Mouse (Mus musculus): ENCODE data around the gene Cds2.
"Not testable (repeated sequence)": the region's sequence is repeated elsewhere in the genome, so short reads cannot be mapped to it uniquely, and the experiment has no call there.

Cds2 gene

GRCm38 (mm10) chr2:132262879-132263398 is at the start of gene Cds2:
TSS of gene Cds2 (plus strand) at chr2:132263148.
- peak; percentile 96 for DNase-seq (ENCODE audit: low spot score)

- no peak for DNase-seq (ENCODE audit: low spot score)
Measured at GRCm38 (mm10) chr2:132221611-132222073, 41.3 kb upstream of the Cds2 start.

DNA sequence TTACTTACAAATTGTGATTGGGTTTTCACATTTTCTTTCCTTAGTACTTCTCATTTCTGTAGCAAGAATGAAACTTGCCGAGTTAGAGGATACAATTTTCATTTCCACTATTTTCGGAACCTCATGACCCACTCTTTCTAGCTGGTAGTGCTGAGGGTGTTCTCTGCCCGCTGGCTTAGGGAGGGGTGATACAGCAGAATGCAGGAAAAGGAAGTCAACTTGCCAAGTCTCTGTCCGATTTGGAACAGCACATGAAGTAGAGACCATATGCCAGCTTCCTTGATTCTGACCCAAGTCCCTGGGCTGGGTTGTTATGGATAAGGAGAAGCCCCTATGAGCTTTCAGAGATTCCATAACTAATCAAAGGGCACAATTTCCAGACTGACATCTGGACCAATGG is 38.6 kb upstream of the Cds2 start:
- no peak for DNase-seq (ENCODE audit: low spot score)

DNA sequence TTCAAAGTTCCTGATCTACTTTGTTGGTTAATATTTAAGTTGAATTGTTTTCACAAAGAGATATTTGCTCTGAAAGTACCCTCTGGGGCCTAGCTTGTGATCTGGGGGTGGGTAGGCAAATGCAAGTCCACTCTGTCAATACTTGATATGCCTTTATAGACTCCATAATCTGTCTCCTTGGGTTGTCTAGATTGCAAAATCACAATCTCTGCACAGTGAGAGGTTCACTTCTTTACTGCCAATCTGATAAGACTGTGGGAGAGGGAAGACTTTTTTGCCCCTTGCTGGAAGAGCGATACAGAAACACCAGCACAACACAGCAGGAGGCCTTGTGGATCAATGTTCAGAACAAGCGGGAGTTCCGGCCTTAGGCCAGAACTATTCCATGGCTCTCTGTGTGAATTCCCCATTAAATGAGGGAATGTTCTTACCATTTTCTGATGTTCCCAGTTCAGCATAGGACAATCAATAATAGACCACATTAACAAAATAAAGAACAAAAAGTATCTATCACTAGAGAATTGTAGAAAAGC is 30.5 kb upstream of the Cds2 start:
- DNase-seq (ENCODE audit: low spot score): no peak

- DNase-seq (ENCODE audit: low spot score): no peak
Measured at GRCm38 (mm10) chr2:132233985-132234765, 28.8 kb upstream of the Cds2 start.

- no peak for DNase-seq (ENCODE audit: low spot score)
Measured at GRCm38 (mm10) chr2:132235291-132235690, 27.7 kb upstream of the Cds2 start.

DNA sequence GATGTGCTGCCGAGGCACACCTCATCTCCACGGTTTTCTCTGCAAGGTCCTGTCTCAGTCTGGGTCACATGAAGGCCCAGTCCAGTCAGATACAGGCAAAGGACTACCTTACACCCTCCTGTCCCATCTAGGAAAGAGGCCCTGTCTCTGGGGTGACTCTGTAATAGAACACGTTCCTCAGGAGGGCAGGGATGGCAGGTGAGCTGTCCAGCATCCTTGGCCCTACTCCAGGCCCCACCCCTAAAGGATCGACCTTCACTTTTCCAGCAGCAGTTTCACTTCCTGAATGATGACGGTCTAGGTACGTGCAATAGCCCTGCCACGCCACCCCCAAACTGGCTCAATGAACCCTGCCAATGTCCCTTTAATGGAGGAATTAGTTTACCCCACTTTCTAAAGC is 27.0 kb upstream of the Cds2 start:
- DNase-seq (ENCODE audit: low spot score): no peak

DNA sequence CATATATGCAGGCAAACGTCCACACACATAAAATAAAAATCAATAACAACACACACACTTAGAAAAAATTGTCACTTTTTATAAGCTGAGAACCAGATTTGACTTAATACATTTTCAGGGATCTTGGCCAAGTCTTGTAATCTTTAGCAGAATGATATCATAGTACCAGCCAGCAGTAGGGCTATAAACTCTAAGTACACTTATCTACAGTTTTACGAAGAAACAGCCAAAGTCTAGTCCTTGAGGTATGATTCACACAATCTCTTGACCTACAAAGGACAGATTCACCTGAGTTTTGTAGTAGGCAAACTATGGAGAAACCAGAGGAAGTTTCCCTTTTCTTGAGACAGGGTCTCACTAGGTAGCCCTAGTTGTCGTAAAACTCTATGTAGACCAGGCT is 23.5 kb upstream of the Cds2 start:
- DNase-seq (ENCODE audit: low spot score): not testable (repeated sequence)

GRCm38 (mm10) chr2:132240457-132240856 is 22.5 kb upstream of the Cds2 start:
- not testable (repeated sequence) for DNase-seq (ENCODE audit: low spot score)

DNA sequence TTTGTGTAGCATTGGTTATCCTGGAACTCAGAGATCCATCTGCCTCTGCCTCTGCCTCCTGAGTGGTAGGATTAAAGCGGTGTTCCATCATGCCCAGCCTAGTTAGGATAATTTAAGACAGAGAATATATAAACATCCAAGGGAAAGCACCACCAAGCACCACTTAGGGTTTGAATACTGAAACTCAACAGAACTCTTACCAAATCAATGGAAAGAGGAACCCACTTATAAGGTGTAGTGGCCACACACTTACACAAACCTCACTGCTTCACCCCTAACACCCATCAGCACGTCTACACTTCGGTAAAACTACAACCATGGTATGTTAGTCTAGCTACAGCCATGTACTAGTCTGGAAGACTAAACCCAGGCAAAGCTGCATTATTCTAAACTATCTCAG is 19.6 kb upstream of the Cds2 start:
- DNase-seq (ENCODE audit: low spot score): no peak

DNA sequence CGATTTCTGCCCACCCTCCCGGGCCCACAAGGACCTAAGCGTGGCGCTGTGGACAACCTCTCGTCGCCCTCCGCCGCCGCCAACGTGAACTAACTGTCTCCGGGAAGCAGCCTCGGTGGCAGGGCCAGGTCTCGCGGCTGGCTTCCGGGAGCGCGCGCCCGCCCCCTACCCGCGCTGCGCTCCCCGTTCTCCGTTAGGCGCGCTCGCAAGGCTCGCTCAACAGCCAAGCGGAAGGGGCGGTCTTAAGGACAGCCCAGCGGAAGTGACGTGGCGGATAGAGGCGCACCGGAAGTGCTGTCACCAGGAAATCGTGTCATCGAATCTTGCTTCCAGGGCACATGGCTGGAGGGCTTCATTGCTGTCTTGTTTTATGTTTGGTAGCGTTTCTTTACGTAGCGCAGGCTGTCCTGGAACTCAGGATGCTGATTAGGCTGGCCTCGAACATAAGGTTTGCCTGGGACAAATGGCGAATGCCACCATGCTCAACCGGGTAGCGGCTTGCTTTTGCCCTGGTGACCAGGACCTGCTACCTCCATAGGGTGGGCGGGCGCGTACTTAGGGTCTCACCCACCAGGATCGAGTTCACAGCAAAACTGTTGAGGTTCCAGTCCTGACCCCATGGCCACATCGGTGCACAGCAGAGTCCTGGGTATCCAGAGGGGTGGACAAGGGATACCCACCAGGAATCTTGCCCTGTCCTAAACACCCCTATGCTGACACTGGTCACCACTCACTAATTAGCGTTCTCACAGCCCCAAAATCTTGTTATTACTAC is 15.2 kb upstream of the Cds2 start, which contains the start of gene Tmem230:
Tmem230 (minus strand) TSS at position 269 of the 775 bp plus-strand sequence.
- DNase-seq (ENCODE audit: low spot score): peak; percentile 77

- DNase-seq (ENCODE audit: low spot score): no peak
Measured at GRCm38 (mm10) chr2:132251911-132252310, 11.0 kb upstream of the Cds2 start.

DNA sequence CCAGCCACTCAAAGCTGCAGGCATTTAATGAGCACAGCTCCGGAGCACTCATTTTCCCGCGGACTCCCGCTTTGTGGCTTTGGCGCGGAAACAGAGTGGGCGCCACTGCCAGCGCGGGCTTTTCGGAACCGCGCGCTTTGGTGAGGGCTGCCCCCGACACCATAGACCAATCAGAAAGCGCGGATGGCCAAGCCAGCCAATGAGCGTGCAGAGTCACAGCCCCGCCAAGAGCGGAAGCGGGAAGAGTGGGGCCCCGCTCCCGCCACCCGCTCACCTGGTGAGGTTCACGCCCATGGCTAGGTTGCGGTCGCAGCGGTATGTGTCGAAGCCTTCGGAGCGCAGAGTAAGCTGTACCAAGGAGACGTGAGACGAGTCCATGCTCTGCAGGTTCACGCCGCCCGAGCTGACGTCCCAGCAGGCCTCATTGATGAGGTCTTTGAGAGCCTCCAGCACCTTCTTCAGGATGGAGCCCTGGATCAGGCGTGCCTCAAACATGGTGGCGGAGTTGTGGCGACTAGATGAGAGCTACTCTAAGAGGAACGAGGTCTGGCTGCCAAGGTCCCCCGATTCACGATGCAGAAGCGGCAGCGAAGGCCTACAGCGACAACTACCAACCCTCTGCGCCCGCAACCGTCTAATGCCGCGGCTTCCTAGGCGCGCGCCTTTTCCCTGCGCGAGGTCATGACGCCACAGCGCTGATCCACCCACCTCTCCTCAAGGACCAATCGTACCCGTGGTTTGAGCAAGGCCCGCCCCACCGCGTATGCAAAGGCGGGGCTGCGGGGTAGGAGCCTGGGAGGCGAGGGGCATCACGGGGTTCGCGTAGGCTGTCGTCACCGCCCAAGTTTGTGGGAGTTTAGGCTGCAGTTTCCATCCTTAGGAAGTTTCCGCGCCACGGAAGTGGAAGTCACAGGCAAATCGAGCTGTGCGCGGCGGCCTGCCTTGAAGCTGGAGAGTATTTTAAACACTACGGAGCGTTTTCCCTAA is 10.1 kb upstream of the Cds2 start, which contains the start of gene Pcna:
Pcna (minus strand) TSS at position 773 of the 987 bp plus-strand sequence.
- DNase-seq (ENCODE audit: low spot score): peak; percentile 92

DNA sequence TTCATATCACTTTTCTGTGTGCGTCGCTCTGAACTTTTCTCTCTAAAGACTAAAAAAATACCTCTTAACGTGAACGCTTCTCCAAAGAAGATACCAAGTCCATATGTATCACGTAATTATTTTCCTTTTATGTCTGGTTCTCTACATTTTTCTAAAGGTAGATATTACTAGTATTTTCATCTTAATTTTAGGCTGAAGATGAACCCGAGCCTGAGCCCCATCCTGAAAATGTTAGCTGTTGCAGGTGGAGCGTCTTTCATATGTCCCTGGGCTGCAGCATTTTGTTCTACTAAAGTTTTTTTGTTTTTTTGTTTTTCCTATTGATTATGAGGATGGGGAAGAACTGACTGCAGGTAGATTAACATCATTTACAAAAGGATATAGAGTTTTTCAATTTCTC is 9.3 kb upstream of the Cds2 start:
- DNase-seq (ENCODE audit: low spot score): no peak

DNA sequence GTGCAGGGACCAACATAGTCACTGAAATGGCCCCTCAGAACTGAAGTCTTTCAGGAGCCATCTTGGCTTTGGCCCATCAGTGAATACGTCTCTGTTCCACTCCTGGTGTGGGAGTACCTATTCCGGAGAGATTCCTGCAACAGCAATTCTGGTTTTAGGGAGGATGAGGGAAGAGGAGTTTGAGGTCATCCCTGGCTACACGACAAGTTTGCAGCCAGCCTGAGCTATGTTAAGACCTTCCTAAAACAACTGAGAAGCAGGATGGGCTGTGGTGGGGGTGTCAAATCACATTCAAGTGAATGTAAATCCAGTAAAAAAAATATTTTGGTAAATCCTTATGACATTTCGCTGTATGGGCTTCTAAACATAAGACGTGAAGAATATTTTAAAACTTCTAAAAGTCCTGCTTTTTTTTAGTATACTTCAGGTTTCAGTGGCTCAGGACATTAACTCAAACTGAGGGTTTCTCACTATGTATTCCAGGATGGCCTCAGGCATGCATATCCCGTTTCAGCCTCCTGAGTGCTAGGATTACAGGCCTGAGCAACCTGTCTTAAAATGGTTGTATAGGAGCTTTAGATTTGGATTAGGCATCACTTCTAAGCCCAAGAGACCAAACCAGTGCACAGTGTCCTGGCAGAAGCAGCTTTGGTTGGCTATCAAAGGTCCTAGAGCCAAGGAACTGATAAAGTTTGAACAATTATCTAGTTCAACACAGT is 5.4 kb upstream of the Cds2 start:
- DNase-seq (ENCODE audit: low spot score): no peak

GRCm38 (mm10) chr2:132260601-132261000 is 2.3 kb upstream of the Cds2 start:
- DNase-seq (ENCODE audit: low spot score): no peak

DNA sequence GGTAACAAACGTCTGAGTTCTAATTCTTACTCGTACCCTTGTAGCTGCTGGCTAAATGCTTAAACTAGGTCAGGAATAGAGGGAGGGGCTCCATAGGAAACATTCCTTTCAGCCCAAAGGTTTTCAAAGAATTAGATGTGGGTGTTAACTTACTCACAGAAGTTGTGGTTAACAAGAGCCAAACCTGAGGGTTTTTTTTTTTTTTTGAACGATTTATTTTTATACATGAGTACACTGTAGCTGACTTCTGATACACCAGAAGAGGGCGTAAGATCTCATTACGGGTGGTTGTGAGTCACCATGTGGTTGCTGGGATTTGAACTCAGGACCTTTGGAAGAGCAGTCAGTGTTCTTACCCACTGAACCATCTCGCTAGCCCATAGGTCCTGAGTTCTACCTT is 773 bp upstream of the Cds2 start:
- no peak for DNase-seq (ENCODE audit: low spot score)

GRCm38 (mm10) chr2:132263421-132264265 is 695 bp downstream of the Cds2 start:
- DNase-seq (ENCODE audit: low spot score): no peak

DNA sequence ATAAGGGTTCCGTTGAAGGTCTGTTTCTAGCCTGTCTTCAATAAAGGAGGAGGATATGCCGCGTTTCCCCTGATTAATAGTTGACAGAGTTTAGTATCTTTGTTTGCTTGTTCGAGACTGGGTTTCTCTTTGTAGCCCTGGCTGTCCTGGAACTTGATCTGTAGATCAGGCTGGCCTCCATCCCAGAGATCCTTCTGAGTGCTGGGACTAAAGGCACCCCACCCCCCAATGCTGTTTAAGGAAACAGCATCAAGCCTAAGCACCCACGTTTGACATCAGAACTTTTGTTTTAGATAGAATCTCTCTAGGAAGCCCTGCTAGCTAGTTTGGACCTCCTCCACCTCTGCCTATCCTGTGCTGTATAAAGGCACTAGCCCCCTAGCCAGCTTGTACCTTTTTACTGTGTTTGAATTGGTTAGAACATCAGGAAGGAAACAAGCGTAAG is 1.3 kb downstream of the Cds2 start:
- no peak for DNase-seq (ENCODE audit: low spot score)

- no peak for DNase-seq (ENCODE audit: low spot score)
Measured at GRCm38 (mm10) chr2:132265196-132265595, 2.2 kb downstream of the Cds2 start.

Measured in ovary, postnatal 10 days (tissue).